Mouse (Mus musculus) ES-E14 (cell line): ENCODE measurements around the gene Top2a.

Experiments used
- CHD2 ChIP-seq: IDR thresholded peaks from 2 replicates; pipeline ENCODE4 v1.6.1; 2014; ENCODE audit warnings: mild to moderate bottlenecking, low read depth, low read length, inconsistent platforms
- HCFC1 ChIP-seq: IDR thresholded peaks from 2 replicates; pipeline ENCODE4 v1.6.1; 2012; ENCODE audit warnings: low read length, inconsistent platforms, borderline replicate concordance; ENCODE audit not compliant: insufficient read depth
- MAFK ChIP-seq: IDR thresholded peaks from 2 replicates; pipeline ENCODE4 v1.6.1; 2014; ENCODE audit warnings: mild to moderate bottlenecking, low read depth, low read length, inconsistent platforms; ENCODE audit not compliant: insufficient read depth
- ZC3H11A ChIP-seq: IDR thresholded peaks from 2 replicates; pipeline ENCODE4 v1.6.1; 2012; ENCODE audit warnings: low read depth, mild to moderate bottlenecking, inconsistent platforms, low read length, borderline replicate concordance
- ZNF384 ChIP-seq: IDR thresholded peaks from 2 replicates; pipeline ENCODE4 v1.6.1; 2012; ENCODE audit warnings: low read depth, low read length, inconsistent platforms

DNA sequence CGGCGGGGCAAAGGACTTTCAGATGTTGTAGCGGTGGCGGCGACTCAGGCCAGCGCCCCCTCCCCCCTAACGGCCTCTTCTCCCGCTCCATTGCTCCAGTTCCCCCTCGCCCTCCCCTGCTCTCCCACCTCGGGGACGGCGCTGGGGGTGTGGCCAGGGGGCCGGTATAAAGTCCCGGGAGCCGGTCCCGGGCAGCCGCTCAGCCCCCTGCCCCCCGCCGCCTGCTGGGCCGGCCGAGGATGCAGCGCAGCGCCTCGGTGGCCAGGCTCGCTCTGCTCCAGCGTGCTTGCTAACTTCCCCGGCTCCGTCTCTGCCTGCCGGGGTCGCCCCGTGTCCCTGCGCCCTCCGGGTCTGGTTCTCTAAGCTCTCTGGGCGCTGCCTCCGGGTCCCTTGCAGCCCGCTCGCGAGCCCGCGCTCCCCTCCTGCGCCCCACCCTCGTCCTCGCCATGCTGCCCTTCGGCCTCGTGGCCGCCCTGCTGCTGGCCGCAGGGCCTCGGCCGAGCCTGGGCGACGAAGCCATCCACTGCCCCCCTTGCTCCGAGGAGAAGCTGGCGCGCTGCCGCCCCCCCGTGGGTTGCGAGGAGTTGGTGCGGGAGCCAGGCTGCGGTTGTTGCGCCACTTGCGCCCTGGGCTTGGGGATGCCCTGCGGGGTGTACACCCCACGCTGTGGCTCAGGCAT lies 17.2 kb upstream of the Top2a start, which contains the start of gene Igfbp4:
- TF ChIP-seq HCFC1 (no peak), CHD2 (no peak), ZC3H11A (no peak), ZNF384 (no peak), MAFK (no peak)
